Mouse (Mus musculus): ENCODE results near the gene Kantr. TPM values are rescaled to one million over a fixed set of nuclear protein-coding genes. Genes with fewer than 3 reads are reported as not detected.
A peak's percentile ranks its signal among the peaks of the same experiment; 100 is the strongest.

The Kantr gene
- polyA plus RNA-seq (2012; ENCODE audit: insufficient read depth, low replicate concordance), result 0.23 TPM in 1 of 2 replicates, not detected in the other

- Histone ChIP-seq H3K36me3 (replicated peaks; ENCODE audit: low read length) (no peaks in the 10 kb centered on the region), H3K9me3 (no peaks in the 10 kb centered on the region), H3K4me1 (peaks cover 5% of the 10 kb centered on the region; the same call in 1 of the 2 replicates), H3K27me3 (replicated peaks) (peaks cover 7% of the 10 kb centered on the region), H3K4me3 (replicated peaks) (peak within 1 kb of the TSS; percentile 93)
- TF ChIP-seq FLI1 (IDR thresholded peaks at IDR 0.05; ENCODE audit: low read length) (no peak), GATA1 (IDR thresholded peaks at IDR 0.05; ENCODE audit: borderline replicate concordance, low read length) (no peak)
Measured at GRCm38 (mm10) chrX:152326996-152327688, at the start of gene Kantr. Kantr (minus strand) TSS chrX:152327495.

- H3K4me3 ChIP-seq (replicated peaks), result no peak within 1 kb of the TSS
- TF ChIP-seq FLI1 (IDR thresholded peaks at IDR 0.05; ENCODE audit: low read length) (no peak), GATA1 (IDR thresholded peaks at IDR 0.05; ENCODE audit: borderline replicate concordance, low read length) (no peak)
- H3K9me3 ChIP-seq, result no peaks in the 10 kb centered on the region
- H3K27me3 ChIP-seq (replicated peaks), result peaks cover 36% of the 10 kb centered on the region
- no peaks in the 10 kb centered on the region for H3K4me1 ChIP-seq
- H3K36me3 ChIP-seq (replicated peaks; ENCODE audit: low read length), result no peaks in the 10 kb centered on the region
Measured at GRCm38 (mm10) chrX:152368397-152369273, 41.3 kb upstream of the Kantr start, which contains the start of gene Gpr173. Gpr173 (minus strand) TSS chrX:152368704.

GRCm38 (mm10) chrX:152368054-152368396 is 40.7 kb upstream of the Kantr start:
- Histone ChIP-seq H3K27me3 (replicated peaks) (peaks cover 39% of the 10 kb centered on the region), H3K4me1 (no peaks in the 10 kb centered on the region), H3K36me3 (replicated peaks; ENCODE audit: low read length) (no peaks in the 10 kb centered on the region), H3K4me3 (replicated peaks) (no peak overlapping the region), H3K9me3 (no peaks in the 10 kb centered on the region)
- TF ChIP-seq GATA1 (IDR thresholded peaks at IDR 0.05; ENCODE audit: borderline replicate concordance, low read length), result no peak
- TF ChIP-seq FLI1 (IDR thresholded peaks at IDR 0.05; ENCODE audit: low read length), result no peak

- Histone ChIP-seq H3K27me3 (replicated peaks) (peaks cover 39% of the 10 kb centered on the region), H3K36me3 (replicated peaks; ENCODE audit: low read length) (no peaks in the 10 kb centered on the region), H3K4me3 (replicated peaks) (no peak overlapping the region), H3K4me1 (no peaks in the 10 kb centered on the region), H3K9me3 (no peaks in the 10 kb centered on the region)
- TF ChIP-seq FLI1 (IDR thresholded peaks at IDR 0.05; ENCODE audit: low read length), result no peak
- TF ChIP-seq GATA1 (IDR thresholded peaks at IDR 0.05; ENCODE audit: borderline replicate concordance, low read length), result no peak
Measured at GRCm38 (mm10) chrX:152366418-152366817, 39.1 kb upstream of the Kantr start.

- Histone ChIP-seq H3K27me3 (replicated peaks) (peaks cover 4% of the 10 kb centered on the region), H3K36me3 (replicated peaks; ENCODE audit: low read length) (no peaks in the 10 kb centered on the region), H3K9me3 (no peaks in the 10 kb centered on the region), H3K4me3 (replicated peaks) (peak overlapping the region; percentile 53), H3K4me1 (peaks cover 15% of the 10 kb centered on the region)
- TF ChIP-seq FLI1 (IDR thresholded peaks at IDR 0.05; ENCODE audit: low read length) (no peak), GATA1 (IDR thresholded peaks at IDR 0.05; ENCODE audit: borderline replicate concordance, low read length) (no peak)
Measured at GRCm38 (mm10) chrX:152352553-152353153, 25.4 kb upstream of the Kantr start.

- Histone ChIP-seq H3K4me3 (replicated peaks) (no peak overlapping the region), H3K36me3 (replicated peaks; ENCODE audit: low read length) (no peaks in the 10 kb centered on the region), H3K27me3 (replicated peaks) (peaks cover 28% of the 10 kb centered on the region), H3K9me3 (no peaks in the 10 kb centered on the region), H3K4me1 (peaks cover 12% of the 10 kb centered on the region)
- TF ChIP-seq GATA1 (IDR thresholded peaks at IDR 0.05; ENCODE audit: borderline replicate concordance, low read length) (no peak), FLI1 (IDR thresholded peaks at IDR 0.05; ENCODE audit: low read length) (no peak)
Measured at GRCm38 (mm10) chrX:152347041-152347440, 19.7 kb upstream of the Kantr start.

GRCm38 (mm10) chrX:152346587-152346986 is 19.3 kb upstream of the Kantr start:
- TF ChIP-seq FLI1 (IDR thresholded peaks at IDR 0.05; ENCODE audit: low read length), result no peak
- no peak for TF ChIP-seq GATA1 (IDR thresholded peaks at IDR 0.05; ENCODE audit: borderline replicate concordance, low read length)
- H3K36me3 ChIP-seq (replicated peaks; ENCODE audit: low read length), result no peaks in the 10 kb centered on the region

GRCm38 (mm10) chrX:152342903-152343302 is 15.6 kb upstream of the Kantr start:
- Histone ChIP-seq H3K4me1 (peaks cover 9% of the 10 kb centered on the region), H3K36me3 (replicated peaks; ENCODE audit: low read length) (peaks cover 27% of the 10 kb centered on the region), H3K4me3 (replicated peaks) (peak overlapping the region; percentile 94), H3K9me3 (no peaks in the 10 kb centered on the region), H3K27me3 (replicated peaks) (peaks cover 26% of the 10 kb centered on the region)
- no peak for TF ChIP-seq FLI1 (IDR thresholded peaks at IDR 0.05; ENCODE audit: low read length)
- no peak for TF ChIP-seq GATA1 (IDR thresholded peaks at IDR 0.05; ENCODE audit: borderline replicate concordance, low read length)

More at GRCm38 (mm10) chrX:152346587-152346986, 19.3 kb upstream of the Kantr start:
- no peak overlapping the region for H3K4me3 ChIP-seq (replicated peaks)
- no peaks in the 10 kb centered on the region for H3K9me3 ChIP-seq
- peaks cover 28% of the 10 kb centered on the region for H3K27me3 ChIP-seq (replicated peaks)
- H3K4me1 ChIP-seq, result peaks cover 14% of the 10 kb centered on the region

GRCm38 (mm10) chrX:152342358-152342901 is 15.1 kb upstream of the Kantr start, which contains the start of gene Tspyl2:
Tspyl2 (minus strand) TSS chrX:152342425.
- H3K36me3 ChIP-seq (replicated peaks; ENCODE audit: low read length), result peaks cover 29% of the 10 kb centered on the region
- no peaks in the 10 kb centered on the region for H3K9me3 ChIP-seq
- peaks cover 25% of the 10 kb centered on the region for H3K27me3 ChIP-seq (replicated peaks)
- TF ChIP-seq GATA1 (IDR thresholded peaks at IDR 0.05; ENCODE audit: borderline replicate concordance, low read length), result no peak
- no peak for TF ChIP-seq FLI1 (IDR thresholded peaks at IDR 0.05; ENCODE audit: low read length)
- peak within 1 kb of the TSS; percentile 94 for H3K4me3 ChIP-seq (replicated peaks)
- peaks cover 14% of the 10 kb centered on the region for H3K4me1 ChIP-seq

All from megakaryocyte, embryonic 14.5 days (primary cell).